Mouse (Mus musculus) stomach, embryonic 16.5 days (tissue): Measurements from ENCODE around the gene Ube2b. TPM values are rescaled to one million over a fixed set of nuclear protein-coding genes. Genes with fewer than 3 reads are reported as not detected.

Source experiments
- ATAC-seq: fragments of 200-750 bp; cut with Nextera tagmentation; 2 replicates; pipeline ENCODE4 v1.8.0; 2017; ENCODE audit warnings: moderate number of reproducible peaks, moderate TSS enrichment; ENCODE audit not compliant: insufficient read depth, low FRiP score
- H3K27ac ChIP-seq: fragments of 300-500 bp; sonication (generic); 2 replicates; pipeline ENCODE4 v1.5.1; 2014; ENCODE audit warnings: low read length
- H3K27me3 ChIP-seq: fragments of 300-500 bp; sonication (generic); 2 replicates; pipeline ENCODE4 v1.6.1; 2014; ENCODE audit warnings: low read length, control low read depth, mixed read lengths; ENCODE audit not compliant: control insufficient read depth, insufficient read depth
- H3K36me3 ChIP-seq: fragments of 300-500 bp; sonication (generic); 2 replicates; pipeline ENCODE4 v1.6.1; 2014; ENCODE audit warnings: low read length; ENCODE audit not compliant: control insufficient read depth, insufficient read depth
- H3K4me1 ChIP-seq: fragments of 300-500 bp; sonication (generic); 2 replicates; pipeline ENCODE4 v1.6.1; 2014; ENCODE audit warnings: low read length, control low read depth, mixed read lengths; ENCODE audit not compliant: control insufficient read depth, insufficient read depth
- H3K4me2 ChIP-seq: fragments of 300-500 bp; sonication (generic); 2 replicates; pipeline ENCODE4 v1.6.1; 2014; ENCODE audit warnings: low read depth, low read length, mixed read lengths
- H3K4me3 ChIP-seq: fragments of 300-500 bp; sonication (generic); replicated peaks from 2 replicates; pipeline ENCODE4 v1.5.1; 2014; ENCODE audit warnings: mild to moderate bottlenecking, low read length
- H3K9ac ChIP-seq: fragments of 300-500 bp; sonication (generic); 2 replicates; pipeline ENCODE4 v1.6.1; 2014; ENCODE audit warnings: low read length
- H3K9me3 ChIP-seq: fragments of 300-500 bp; sonication (generic); replicated peaks from 2 replicates; pipeline ENCODE4 v1.6.1; 2016; ENCODE audit warnings: low read length, control low read depth; ENCODE audit not compliant: control insufficient read depth
- WGBS: fragments of 180-500 bp; shearing (Covaris S2); extraction: QIAGEN DNeasy Blood & Tissue Kit; methylation state at CpG from one replicate; pipeline ENCODE4 v1.1.7; 2014; 5-methylcytosine and 5-hydroxymethylcytosine counted together
- polyA plus RNA-seq: library from polyadenylated mRNA; unstranded; fragments of >200 nt; fragmentation: Nextera tagmentation; extraction: Ambion mirVana; gene quantifications from 2 replicates; pipeline ENCODE4 v1.2.1, GENCODE M21; 2015

Gene Ube2b
- polyA plus RNA-seq, 1 experiment from 2014 or later, result 223 TPM

- H3K9me3 ChIP-seq, result no peaks in the 10 kb centered on the region
- WGBS, result 77% methylated on average over 5 of the region's 5 CpGs
- no peak overlapping the region for H3K4me2 ChIP-seq
- no peak overlapping the region for H3K27ac ChIP-seq
- no peaks in the 10 kb centered on the region for H3K36me3 ChIP-seq
- no peak for ATAC-seq
- no peak overlapping the region for H3K9ac ChIP-seq
- H3K4me3 ChIP-seq, result no peak overlapping the region
- H3K27me3 ChIP-seq, result no peaks in the 10 kb centered on the region
- H3K4me1 ChIP-seq, result no peaks in the 10 kb centered on the region
These were observed 11.0 kb upstream of the Ube2b start for GRCm38 (mm10) chr11:52011541-52011940.

- Histone ChIP-seq H3K4me3 (no peak overlapping the region), H3K4me2 (no peak overlapping the region), H3K36me3 (no peaks in the 10 kb centered on the region), H3K9me3 (no peaks in the 10 kb centered on the region), H3K27ac (no peak overlapping the region), H3K4me1 (0 out of 2 replicates have a peak, but pooled peaks cover 3% of the 10 kb centered on the region), H3K9ac (no peak overlapping the region), H3K27me3 (no peaks in the 10 kb centered on the region)
- WGBS, result 83% methylated on average over 11 of the region's 11 CpGs
- no peak for ATAC-seq
These were observed 10.4 kb upstream of the Ube2b start for GRCm38 (mm10) chr11:52011011-52011410.

GRCm38 (mm10) chr11:52005586-52005985 is 5.0 kb upstream of the Ube2b start:
- Histone ChIP-seq H3K36me3 (no peaks in the 10 kb centered on the region), H3K27ac (peak overlapping the region; percentile 18; the same call in 1 of the 2 replicates), H3K4me2 (peak overlapping the region; percentile 3; the same call in 1 of the 2 replicates), H3K27me3 (no peaks in the 10 kb centered on the region), H3K4me3 (no peak overlapping the region), H3K9ac (no peak overlapping the region), H3K9me3 (no peaks in the 10 kb centered on the region), H3K4me1 (peaks cover 20% of the 10 kb centered on the region)
- ATAC-seq, result no peak
- 49% methylated on average over 2 of the region's 2 CpGs for WGBS

DNA sequence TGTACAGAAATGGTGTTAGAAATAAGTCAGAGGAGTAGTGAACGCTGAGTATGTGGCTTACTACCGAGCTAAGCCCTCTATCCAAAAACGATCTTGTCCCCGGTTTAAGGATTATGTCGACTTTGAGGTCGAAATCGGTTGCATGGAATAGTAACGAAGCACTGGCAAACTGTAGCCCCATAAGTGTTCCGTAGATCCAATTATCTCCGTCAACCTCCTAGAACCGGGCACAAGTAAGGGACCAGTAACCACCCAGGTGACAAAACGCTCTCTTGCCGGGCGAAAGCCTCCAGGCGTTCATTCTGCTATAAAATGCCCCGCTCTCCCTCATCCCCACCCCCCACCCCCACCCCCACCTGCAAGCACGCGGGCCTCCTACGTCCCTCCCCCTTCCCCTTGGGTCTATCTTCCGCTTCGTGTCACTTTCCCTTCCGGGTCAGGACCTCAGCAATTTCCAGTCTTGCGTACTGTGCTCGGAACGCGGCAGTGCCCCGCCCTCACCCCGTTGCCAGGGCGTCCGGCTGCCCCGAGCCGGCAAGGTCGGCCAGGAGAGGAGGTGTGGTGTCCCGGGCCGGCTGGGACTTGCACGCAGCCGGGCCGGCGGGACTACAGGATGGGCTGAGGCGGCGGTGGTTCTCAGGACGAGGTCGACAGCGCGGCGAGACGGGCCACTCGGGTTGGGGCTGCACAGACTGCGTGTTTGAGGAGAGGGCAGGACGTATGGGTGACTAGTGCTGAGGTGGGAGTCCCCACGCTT is 3.4 kb upstream of the Ube2b start, which contains the start of gene Cdkl3:
Cdkl3 (plus strand) TSS at position 450 of the 757 bp plus-strand sequence.
- Histone ChIP-seq H3K9ac (peak within 1 kb of the TSS; percentile 82), H3K27ac (peak within 1 kb of the TSS; percentile 95), H3K4me1 (peaks cover 22% of the 10 kb centered on the region), H3K4me3 (peak within 1 kb of the TSS; percentile 63), H3K36me3 (no peaks in the 10 kb centered on the region), H3K27me3 (no peaks in the 10 kb centered on the region), H3K9me3 (no peaks in the 10 kb centered on the region), H3K4me2 (peak within 1 kb of the TSS; percentile 72)
- under 1% methylated on average over 51 of the region's 51 CpGs for WGBS
- peak; percentile 93 for ATAC-seq

- H3K9me3 ChIP-seq, result no peaks in the 10 kb centered on the region
- WGBS, result 12% methylated on average over 4 of the region's 4 CpGs
These were observed 2.9 kb upstream of the Ube2b start for GRCm38 (mm10) chr11:52003505-52003771.

GRCm38 (mm10) chr11:52002842-52003504 is 2.4 kb upstream of the Ube2b start:
- no peaks in the 10 kb centered on the region for H3K27me3 ChIP-seq
- 73% methylated on average over 13 of the region's 13 CpGs for WGBS
- H3K4me2 ChIP-seq, result peak overlapping the region; percentile 72
- ATAC-seq, result no peak
- peak overlapping the region; percentile 82 for H3K9ac ChIP-seq
- peak overlapping the region; percentile 95 for H3K27ac ChIP-seq
- H3K36me3 ChIP-seq, result no peaks in the 10 kb centered on the region
- peak overlapping the region; percentile 63 for H3K4me3 ChIP-seq
- peaks cover 29% of the 10 kb centered on the region for H3K4me1 ChIP-seq
- H3K9me3 ChIP-seq, result no peaks in the 10 kb centered on the region

More at GRCm38 (mm10) chr11:52003505-52003771, 2.9 kb upstream of the Ube2b start:
- peaks cover 25% of the 10 kb centered on the region for H3K4me1 ChIP-seq
- H3K4me3 ChIP-seq, result peak overlapping the region; percentile 63
- ATAC-seq, result no peak
- peak overlapping the region; percentile 82 for H3K9ac ChIP-seq
- H3K27me3 ChIP-seq, result no peaks in the 10 kb centered on the region
- no peaks in the 10 kb centered on the region for H3K36me3 ChIP-seq
- peak overlapping the region; percentile 72 for H3K4me2 ChIP-seq
- H3K27ac ChIP-seq, result peak overlapping the region; percentile 95

GRCm38 (mm10) chr11:52001861-52002260 is 1.3 kb upstream of the Ube2b start:
- Histone ChIP-seq H3K9ac (no peak overlapping the region), H3K27me3 (no peaks in the 10 kb centered on the region), H3K27ac (no peak overlapping the region), H3K4me2 (no peak overlapping the region), H3K9me3 (no peaks in the 10 kb centered on the region), H3K36me3 (0 out of 2 replicates have a peak, but pooled peaks cover 2% of the 10 kb centered on the region), H3K4me1 (peaks cover 34% of the 10 kb centered on the region), H3K4me3 (no peak overlapping the region)
- no peak for ATAC-seq
- WGBS, result 92% methylated on average over 8 of the region's 8 CpGs

GRCm38 (mm10) chr11:52001341-52001740 is 779 bp upstream of the Ube2b start:
- 64% methylated on average over 10 of the region's 10 CpGs for WGBS
- Histone ChIP-seq H3K27ac (peak overlapping the region; percentile 89), H3K36me3 (0 out of 2 replicates have a peak, but pooled peaks cover 6% of the 10 kb centered on the region), H3K9ac (peak overlapping the region; percentile 31), H3K4me2 (peak overlapping the region; percentile 63), H3K27me3 (no peaks in the 10 kb centered on the region), H3K4me3 (peak overlapping the region; percentile 97; the same call in 1 of the 2 replicates), H3K9me3 (no peaks in the 10 kb centered on the region), H3K4me1 (peaks cover 33% of the 10 kb centered on the region)
- no peak for ATAC-seq
